8 mouse cellular contexts compared by ENCODE assay signal in the genomic region with DNA sequence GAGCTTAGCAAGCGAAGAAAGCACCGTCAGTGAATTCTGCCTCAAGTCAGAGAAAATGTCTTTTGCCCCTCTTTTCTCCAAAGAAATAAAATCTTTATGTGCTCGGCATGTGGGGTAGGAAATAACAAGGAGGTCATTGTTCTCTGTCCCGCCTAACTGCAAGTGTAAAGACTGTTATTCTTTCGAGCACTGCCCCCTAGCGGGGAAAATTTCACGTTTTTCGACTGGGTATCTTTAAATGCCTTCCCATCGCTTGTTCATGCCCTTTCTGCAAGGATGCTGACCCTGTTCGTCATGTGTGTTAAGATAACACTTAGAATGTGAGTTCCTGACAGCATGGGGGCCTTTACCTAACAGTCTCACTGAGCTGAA. TPM values are rescaled to one million over a fixed set of nuclear protein-coding genes. Genes with fewer than 3 reads are reported as not detected.
DNase-seq lines count a peak whose midpoint lies in the region; ATAC-seq and TF ChIP-seq lines count a peak whose summit lies in the region.

No protein-coding gene starts in this region.

- H3K9ac ChIP-seq in CH12.LX (ENCODE audit: insufficient read depth, low read depth), result no peak overlapping the region
- peak overlapping the region; percentile 49 for H3K9ac ChIP-seq in forebrain, embryonic 13.5 days
- no peak overlapping the region for H3K9ac ChIP-seq in heart, postnatal 0 days (replicated peaks; ENCODE audit: low read depth, low read length)
- H3K9ac ChIP-seq in liver, embryonic 14.5 days (replicated peaks), result no peak overlapping the region
- H3K9ac ChIP-seq in neural tube, embryonic 14.5 days (replicated peaks; ENCODE audit: low read depth, low read length), result no peak overlapping the region

- H3K27ac ChIP-seq in CH12.LX (ENCODE audit: insufficient read depth, low read depth), result no peak overlapping the region
- H3K27ac ChIP-seq in forebrain, embryonic 13.5 days, result no peak overlapping the region
- no peak overlapping the region for H3K27ac ChIP-seq in heart, postnatal 0 days (ENCODE audit: low read depth)
- no peak overlapping the region for H3K27ac ChIP-seq in liver, embryonic 14.5 days
- H3K27ac ChIP-seq in neural tube, embryonic 14.5 days (ENCODE audit: low read depth, low read length), result 0 out of 2 replicates have a peak overlapping the region, but pooled peaks have one; percentile 35

- no peak for TF ChIP-seq EP300 in CH12.LX (IDR thresholded peaks at IDR 0.05; ENCODE audit: low read length)
- no peak for TF ChIP-seq EP300 in heart, postnatal 0 days (IDR thresholded peaks at IDR 0.05; ENCODE audit: low read depth)
- no peak for TF ChIP-seq EP300 in liver, embryonic 14.5 days (IDR thresholded peaks at IDR 0.05; ENCODE audit: low read depth)

- peak; percentile 45 to 85 for TF ChIP-seq CTCF in CH12.LX (conservative IDR thresholded peaks at IDR 0.05 in 1 of 2, IDR thresholded peaks at IDR 0.05 in 1 of 2; ENCODE audit: low read depth in 2 of 2, low read length in 2 of 2)
- TF ChIP-seq CTCF in heart, postnatal 0 days (IDR thresholded peaks at IDR 0.05; ENCODE audit: low read depth), result peak; percentile 71
- peak; percentile 64 for TF ChIP-seq CTCF in liver, embryonic 14.5 days (IDR thresholded peaks at IDR 0.05; ENCODE audit: low read depth)

- dilution Hi-C loops in CH12.LX (cut with MboI; ENCODE audit: extremely low pct_ligation_motif_present, extremely low pct_unique_long_range_greater_than_20kb, low sequenced_read_pairs), result no loop called here

- no peak for TF ChIP-seq POLR2A in CH12.LX (IDR thresholded peaks at IDR 0.05; ENCODE audit: low read depth, low read length)

- WGBS in forebrain, embryonic 13.5 days, result under 1% methylated on average over 10 of the region's 10 CpGs
- 4% methylated on average over 10 of the region's 10 CpGs for WGBS in heart, postnatal 0 days
- WGBS in liver, embryonic 14.5 days (ENCODE audit: insufficient replicate concordance), result 4% methylated on average over 10 of the region's 10 CpGs
- 2% methylated on average over 10 of the region's 10 CpGs for WGBS in neural tube, embryonic 14.5 days

- peaks cover 0 to 11% of the 10 kb centered on the region in 2 experiments; a peak in 2 of 4 replicates for H3K4me1 ChIP-seq in CH12.LX (ENCODE audit: control insufficient read depth in 1 of 2, insufficient read depth in 2 of 2)
- H3K4me1 ChIP-seq in forebrain, embryonic 13.5 days, result peaks cover 22% of the 10 kb centered on the region
- H3K4me1 ChIP-seq in heart, postnatal 0 days (ENCODE audit: control insufficient read depth, insufficient read depth), result no peaks in the 10 kb centered on the region
- peaks cover 0 to 6% of the 10 kb centered on the region in 2 experiments; a peak in 2 of 4 replicates for H3K4me1 ChIP-seq in liver, embryonic 14.5 days (replicated peaks; ENCODE audit: control insufficient read depth in 2 of 2, insufficient read depth in 2 of 2, low read length in 1 of 2)
- peaks cover 13% of the 10 kb centered on the region for H3K4me1 ChIP-seq in neural tube, embryonic 14.5 days (ENCODE audit: control insufficient read depth, insufficient read depth, low read length)

- in situ Hi-C loops in CH12.LX (cut with MboI; ENCODE audit: low pct_ligation_motif_present, low pct_unique_long_range_greater_than_20kb, low sequenced_read_pairs), result loop anchor here (10.0 to 25.0 kb wide), 2 partner anchors 421 to 613 kb away; a partner anchor contains a TSS

- H3K4me2 ChIP-seq in CH12.LX (ENCODE audit: insufficient read depth, low read depth, poor library complexity, severe bottlenecking), result peak overlapping the region; percentile 76; the same call in 1 of the 2 replicates
- H3K4me2 ChIP-seq in forebrain, embryonic 13.5 days, result peak overlapping the region; percentile 52
- H3K4me2 ChIP-seq in heart, postnatal 0 days (ENCODE audit: low read depth, low read length), result 0 out of 2 replicates have a peak overlapping the region, but pooled peaks have one; percentile 8
- no peak overlapping the region for H3K4me2 ChIP-seq in liver, embryonic 14.5 days (ENCODE audit: low read depth)
- H3K4me2 ChIP-seq in neural tube, embryonic 14.5 days (ENCODE audit: low read depth, low read length), result peak overlapping the region; percentile 33

- TF ChIP-seq RAD21 in CH12.LX (IDR thresholded peaks at IDR 0.05; ENCODE audit: low read depth, low read length), result peak; percentile 86

- H3K36me3 ChIP-seq in CH12.LX (replicated peaks in 1 of 2; ENCODE audit: control insufficient read depth in 1 of 2, insufficient read depth in 1 of 2, low read length in 1 of 2), result no peaks in the 10 kb centered on the region
- H3K36me3 ChIP-seq in forebrain, embryonic 13.5 days (ENCODE audit: poor library complexity, severe bottlenecking), result no peaks in the 10 kb centered on the region
- H3K36me3 ChIP-seq in heart, postnatal 0 days (replicated peaks; ENCODE audit: control insufficient read depth, insufficient read depth, low read length), result no peaks in the 10 kb centered on the region
- H3K36me3 ChIP-seq in liver, embryonic 14.5 days (replicated peaks; ENCODE audit: control insufficient read depth, insufficient read depth, low read depth), result no peaks in the 10 kb centered on the region
- H3K36me3 ChIP-seq in neural tube, embryonic 14.5 days (ENCODE audit: control insufficient read depth, insufficient read depth, low read length), result no peaks in the 10 kb centered on the region

- H3K79me2 ChIP-seq in CH12.LX (replicated peaks; ENCODE audit: control insufficient read depth, extremely low read depth, insufficient read depth, poor library complexity, severe bottlenecking), result no peaks in the 10 kb centered on the region

- no peaks in the 10 kb centered on the region for H3K27me3 ChIP-seq in CH12.LX (replicated peaks)
- 0 out of 2 replicates have a peak, but pooled peaks cover 2% of the 10 kb centered on the region for H3K27me3 ChIP-seq in forebrain, embryonic 13.5 days
- H3K27me3 ChIP-seq in heart, postnatal 0 days (ENCODE audit: control insufficient read depth, insufficient read depth, low read length), result no peaks in the 10 kb centered on the region
- H3K27me3 ChIP-seq in liver, embryonic 14.5 days (ENCODE audit: control insufficient read depth, insufficient read depth, low read length), result no peaks in the 10 kb centered on the region
- no peaks in the 10 kb centered on the region for H3K27me3 ChIP-seq in neural tube, embryonic 14.5 days (ENCODE audit: control insufficient read depth, insufficient read depth, low read length)

- DNase-seq in CH12.LX (ENCODE audit: extremely low read depth), result peak; percentile 80
- DNase-seq in c-Kit-positive CD71-positive TER-119-positive erythroid progenitor cells, embryonic 14.5 days (ENCODE audit: low spot score), result peak; percentile 71
- peak; percentile 79 for DNase-seq in heart, postnatal 0 days (ENCODE audit: low spot score)
- DNase-seq in kidney, postnatal 25 days, result peak; percentile 79 to 97
- peak; percentile 39 to 47 (median 41) for DNase-seq in liver, embryonic 14.5 days (ENCODE audit: low read depth in 3 of 3, low spot score in 3 of 3)
- peak; percentile 47 for DNase-seq in testis, postnatal 14 days (ENCODE audit: low spot score)

- peak; percentile 93 for ATAC-seq in forebrain, embryonic 13.5 days
- ATAC-seq in heart, postnatal 0 days (ENCODE audit: insufficient read depth, low read depth), result peak; percentile 70; the same call in 1 of the 2 replicates
- no peak for ATAC-seq in liver, embryonic 14.5 days (ENCODE audit: insufficient read depth)
- peak; percentile 80 for ATAC-seq in neural tube, embryonic 14.5 days (ENCODE audit: low read depth)

- H3K9me3 ChIP-seq in CH12.LX (replicated peaks; ENCODE audit: low read length), result no peaks in the 10 kb centered on the region
- no peaks in the 10 kb centered on the region for H3K9me3 ChIP-seq in forebrain, embryonic 13.5 days (replicated peaks)
- no peaks in the 10 kb centered on the region for H3K9me3 ChIP-seq in heart, postnatal 0 days (replicated peaks; ENCODE audit: control insufficient read depth, low read length)
- no peaks in the 10 kb centered on the region for H3K9me3 ChIP-seq in liver, embryonic 14.5 days (ENCODE audit: control insufficient read depth, low read length)
- no peaks in the 10 kb centered on the region for H3K9me3 ChIP-seq in neural tube, embryonic 14.5 days (ENCODE audit: control insufficient read depth, low read length)

- H3K4me3 ChIP-seq in CH12.LX (replicated peaks in 1 of 3; ENCODE audit: low read depth in 2 of 3, low read length in 2 of 3, poor library complexity in 1 of 3), result no peak overlapping the region
- peak overlapping the region; percentile 25 for H3K4me3 ChIP-seq in forebrain, embryonic 13.5 days
- H3K4me3 ChIP-seq in heart, postnatal 0 days (ENCODE audit: low read depth, low read length), result no peak overlapping the region
- no peak overlapping the region for H3K4me3 ChIP-seq in liver, embryonic 14.5 days (ENCODE audit: insufficient read depth in 1 of 2, low read depth in 2 of 2, low read length in 2 of 2)
- no peak overlapping the region for H3K4me3 ChIP-seq in neural tube, embryonic 14.5 days (ENCODE audit: low read depth, low read length)

TF ChIP-seq in CH12.LX, 34 proteins besides CTCF, POLR2A, EP300 and RAD21 (continues in another document):
- TF ChIP-seq ELF1 (IDR thresholded peaks at IDR 0.05; ENCODE audit: low read depth, low read length) (no peak), NELFE (IDR thresholded peaks at IDR 0.05; ENCODE audit: low read depth, low read length) (no peak), ZC3H11A (IDR thresholded peaks at IDR 0.05; ENCODE audit: low read depth, low read length) (peak; percentile 67), IRF4 (IDR thresholded peaks at IDR 0.05; ENCODE audit: low read depth, low read length) (peak; percentile 9; the same call in 1 of the 2 replicates), TBP (conservative IDR thresholded peaks at IDR 0.05; ENCODE audit: low read depth, low read length) (no peak), MAFK (IDR thresholded peaks at IDR 0.05; ENCODE audit: insufficient replicate concordance, low read length) (no peak), MAX (IDR thresholded peaks at IDR 0.05; ENCODE audit: low read length) (no peak), SMC3 (IDR thresholded peaks at IDR 0.05; ENCODE audit: low read depth, low read length) (peak; percentile 83), NRF1 (IDR thresholded peaks at IDR 0.05; ENCODE audit: low read depth, low read length) (no peak), E2F4 (IDR thresholded peaks at IDR 0.05; ENCODE audit: insufficient replicate concordance, low read depth, low read length) (peak; percentile 71; the same call in 1 of the 2 replicates)

RNA-seq across cellular contexts. Expression of a gene that starts 47.0 kb away (rescaled TPM):
- total RNA-seq in CH12.LX (2012; rRNA removed), result 56.9 and 72.5 TPM in 2 replicates
- 108 and 124 TPM in 2 replicates for total RNA-seq in CH12.LX (2014; rRNA removed)
- polyA plus RNA-seq in CH12.LX (2012; ENCODE audit: insufficient read length, low read depth), result 58.7 and 68.7 TPM in 2 replicates
- 51.4 and 54.7 TPM in 2 replicates for polyA plus RNA-seq in forebrain, embryonic 13.5 days (2015; fragmentation: Nextera tagmentation; extraction: Ambion mirVana)
- total RNA-seq in heart, postnatal 0 days (2014; rRNA removed; ENCODE audit: low replicate concordance), result 14.9 and 15.9 TPM in 2 replicates
- polyA plus RNA-seq in heart, postnatal 0 days (2015; fragmentation: Nextera tagmentation; extraction: Ambion mirVana), result 15.3 and 16.0 TPM in 2 replicates
- polyA plus RNA-seq in liver, embryonic 14.5 days (2012; rRNA removed), result 5.3 and 9.9 TPM in 2 replicates
- 22.1 and 24.8 TPM in 2 replicates for polyA plus RNA-seq in liver, embryonic 14.5 days (2014; fragmentation: Nextera tagmentation; extraction: Ambion mirVana)
- polyA plus RNA-seq in neural tube, embryonic 14.5 days (2014; fragmentation: Nextera tagmentation; extraction: Ambion mirVana), result 36.8 and 37.9 TPM in 2 replicates
